Mouse (Mus musculus) neural tube, embryonic 15.5 days (tissue): ENCODE data around the gene Kcna4. TPM values are rescaled to one million over a fixed set of nuclear protein-coding genes. Genes with fewer than 3 reads are reported as not detected.

ENCODE experiments used
- ATAC-seq: fragments of 200-750 bp; cut with Nextera tagmentation; 2 replicates; pipeline ENCODE4 v1.8.0; 2017; ENCODE audit warnings: mild to moderate bottlenecking, moderate TSS enrichment, moderate library complexity; ENCODE audit not compliant: low FRiP score
- H3K27ac ChIP-seq: fragments of 300-500 bp; sonication (generic); replicated peaks from 2 replicates; pipeline ENCODE4 v1.5.1; 2015; ENCODE audit warnings: mild to moderate bottlenecking, inconsistent platforms
- H3K27me3 ChIP-seq: fragments of 300-500 bp; sonication (generic); replicated peaks from 2 replicates; pipeline ENCODE4 v1.6.1; 2015; ENCODE audit warnings: inconsistent platforms
- H3K36me3 ChIP-seq: fragments of 300-500 bp; sonication (generic); 2 replicates; pipeline ENCODE4 v1.6.1; 2015; ENCODE audit warnings: inconsistent platforms
- H3K4me1 ChIP-seq: fragments of 300-500 bp; sonication (generic); 2 replicates; pipeline ENCODE4 v1.6.1; 2015; ENCODE audit warnings: inconsistent platforms
- H3K4me2 ChIP-seq: fragments of 300-500 bp; sonication (generic); 2 replicates; pipeline ENCODE4 v1.6.1; 2015; ENCODE audit warnings: inconsistent platforms, mild to moderate bottlenecking, moderate library complexity
- H3K4me3 ChIP-seq: fragments of 300-500 bp; sonication (generic); replicated peaks from 2 replicates; pipeline ENCODE4 v1.5.1; 2015; ENCODE audit warnings: mild to moderate bottlenecking, inconsistent platforms
- H3K9ac ChIP-seq: fragments of 300-500 bp; sonication (generic); replicated peaks from 2 replicates; pipeline ENCODE4 v1.6.1; 2015; ENCODE audit warnings: mild to moderate bottlenecking, inconsistent platforms
- H3K9me3 ChIP-seq: fragments of 300-500 bp; sonication (generic); replicated peaks from 2 replicates; pipeline ENCODE4 v1.6.1; 2016; ENCODE audit warnings: inconsistent platforms
- WGBS: fragments of 180-500 bp; shearing (Covaris S2); methylation state at CpG from one replicate; pipeline ENCODE4 v1.1.7; 2015; ENCODE audit warnings: mixed read lengths; 5-methylcytosine and 5-hydroxymethylcytosine counted together
- polyA plus RNA-seq: library from polyadenylated mRNA; unstranded; fragments of >200 nt; fragmentation: Nextera tagmentation; extraction: Ambion mirVana; gene quantifications from 2 replicates; pipeline ENCODE4 v1.2.1, GENCODE M21; 2015

Kcna4 gene
- polyA plus RNA-seq, 1 experiment from 2014 or later = 9.6 TPM

DNA sequence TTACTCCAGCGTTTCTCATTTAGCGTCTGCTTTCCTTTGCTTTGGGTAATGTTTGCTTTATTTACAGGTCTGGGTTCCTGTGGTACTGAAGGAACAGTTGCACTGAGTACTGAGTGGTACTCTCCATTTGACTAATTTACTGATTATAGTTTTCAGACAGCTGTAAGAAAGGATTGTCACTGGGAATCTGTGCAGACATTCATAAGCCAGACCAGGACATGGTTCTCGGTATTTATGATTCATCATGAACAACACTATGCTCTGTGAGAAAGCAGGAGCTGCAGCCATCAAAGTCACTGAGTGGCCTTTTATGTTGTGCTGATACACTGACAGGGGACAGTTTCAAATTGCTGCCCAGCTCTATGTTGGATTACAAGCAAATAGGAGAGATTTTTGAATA, 33.7 kb downstream of the Kcna4 start:
- Histone ChIP-seq H3K4me2 (no peak overlapping the region), H3K36me3 (no peaks in the 10 kb centered on the region), H3K4me3 (no peak overlapping the region), H3K4me1 (peaks cover 6% of the 10 kb centered on the region; the same call in 1 of the 2 replicates), H3K27ac (no peak overlapping the region), H3K9me3 (no peaks in the 10 kb centered on the region), H3K9ac (no peak overlapping the region), H3K27me3 (no peaks in the 10 kb centered on the region)
- no peak for ATAC-seq
- 87% methylated on average over 3 of the region's 3 CpGs for WGBS

DNA sequence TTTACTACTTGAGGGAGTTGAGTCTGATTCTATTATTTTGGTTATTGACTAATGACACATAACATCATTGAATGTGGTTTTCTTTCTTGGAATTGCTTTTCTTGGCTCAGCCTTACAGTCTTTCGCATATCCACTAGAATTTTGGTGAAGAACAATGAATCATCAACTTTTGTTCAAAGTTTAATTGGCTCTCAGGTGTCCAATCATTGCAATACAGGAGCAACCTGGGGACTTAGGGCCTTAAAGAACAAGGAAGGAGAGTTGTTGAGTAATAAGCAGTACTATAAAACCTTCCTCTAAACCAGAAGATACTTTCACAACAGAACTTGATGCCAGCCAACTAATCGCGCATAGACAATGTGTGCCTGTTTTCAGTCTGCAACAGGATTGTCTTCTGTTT, 36.8 kb downstream of the Kcna4 start:
- ATAC-seq = no peak

DNA sequence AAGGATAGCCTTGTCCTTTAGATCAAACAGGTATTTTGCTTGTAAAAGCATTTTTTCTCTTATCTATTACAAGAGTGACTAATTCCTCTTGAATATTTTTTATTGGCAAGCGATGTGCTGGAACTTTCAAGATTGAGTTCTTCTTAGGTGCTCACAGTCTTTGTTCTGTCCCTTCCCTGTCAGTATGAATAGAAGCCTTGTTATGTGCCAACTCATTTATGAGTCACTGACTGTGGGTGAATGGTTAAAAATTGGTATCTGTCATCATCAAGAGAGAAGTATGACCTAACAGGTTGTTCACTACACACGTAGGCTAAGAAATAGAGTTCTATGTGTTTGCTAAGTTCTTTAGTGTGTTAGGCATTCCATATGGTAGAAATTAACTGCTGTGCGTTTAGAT, 50.9 kb downstream of the Kcna4 start:
- Histone ChIP-seq H3K4me1 (peaks cover 9% of the 10 kb centered on the region; the same call in 1 of the 2 replicates), H3K9ac (no peak overlapping the region), H3K27ac (no peak overlapping the region), H3K4me3 (no peak overlapping the region), H3K9me3 (no peaks in the 10 kb centered on the region), H3K27me3 (no peaks in the 10 kb centered on the region), H3K4me2 (no peak overlapping the region), H3K36me3 (no peaks in the 10 kb centered on the region)
- WGBS = 84% methylated on average over 3 of the region's 3 CpGs
- no peak for ATAC-seq

More for the DNA sequence above, 36.8 kb downstream of the Kcna4 start:
- H3K27ac ChIP-seq = no peak overlapping the region
- H3K4me1 ChIP-seq = no peaks in the 10 kb centered on the region
- H3K9me3 ChIP-seq = no peaks in the 10 kb centered on the region
- no peak overlapping the region for H3K4me3 ChIP-seq
- H3K4me2 ChIP-seq = no peak overlapping the region
- no peaks in the 10 kb centered on the region for H3K36me3 ChIP-seq
- no peak overlapping the region for H3K9ac ChIP-seq
- no peaks in the 10 kb centered on the region for H3K27me3 ChIP-seq
- 95% methylated on average over 3 of the region's 3 CpGs for WGBS

DNA sequence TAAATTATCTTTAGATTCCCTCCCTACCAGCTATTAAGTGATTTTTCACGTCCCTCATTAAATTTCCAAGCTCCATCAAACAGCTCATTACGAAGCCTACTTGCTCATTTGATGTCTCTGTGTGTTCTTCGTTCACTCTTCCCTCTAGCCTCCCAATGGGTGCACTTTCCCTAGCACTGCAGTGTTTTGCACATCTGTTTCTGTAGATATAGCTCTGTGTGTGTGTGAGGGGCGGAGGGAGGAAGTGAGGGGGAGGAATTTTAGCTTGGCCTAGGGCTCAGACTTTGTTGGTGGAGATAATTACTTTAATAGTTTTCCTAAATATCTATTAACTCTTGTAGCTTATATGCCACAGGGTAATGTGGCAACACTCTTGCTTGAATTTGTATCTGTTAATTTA, 54.4 kb downstream of the Kcna4 start:
- WGBS = 36% methylated on average over 4 of the region's 4 CpGs
- no peak overlapping the region for H3K9ac ChIP-seq
- peak; percentile 92 for ATAC-seq
- H3K4me1 ChIP-seq = peaks cover 9% of the 10 kb centered on the region; the same call in 1 of the 2 replicates
- H3K27me3 ChIP-seq = no peaks in the 10 kb centered on the region
- peak overlapping the region; percentile 66 for H3K27ac ChIP-seq
- H3K9me3 ChIP-seq = no peaks in the 10 kb centered on the region
- no peak overlapping the region for H3K4me2 ChIP-seq
- H3K36me3 ChIP-seq = no peaks in the 10 kb centered on the region
- H3K4me3 ChIP-seq = no peak overlapping the region

DNA sequence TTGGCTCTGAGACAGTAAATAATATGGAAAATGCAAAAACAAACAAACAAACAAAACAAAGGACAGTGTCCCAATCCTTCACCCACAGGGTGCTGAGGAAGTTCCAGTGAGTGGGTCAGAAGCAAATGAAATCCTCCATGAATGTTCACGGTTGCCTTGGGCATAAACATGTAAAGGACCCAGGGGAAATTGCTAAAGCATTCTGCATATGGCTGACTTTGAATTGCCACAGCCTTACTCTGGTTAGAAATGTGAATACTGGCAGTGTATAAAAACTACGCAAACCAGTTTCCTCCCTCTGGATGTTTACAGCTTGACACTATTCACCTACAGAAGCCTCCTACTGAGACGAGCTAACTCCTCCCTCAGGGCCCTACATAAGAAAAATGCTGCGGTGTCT, 54.9 kb downstream of the Kcna4 start:
- 35% methylated on average over 4 of the region's 4 CpGs for WGBS
- Histone ChIP-seq H3K36me3 (no peaks in the 10 kb centered on the region), H3K27me3 (no peaks in the 10 kb centered on the region), H3K4me3 (no peak overlapping the region), H3K9me3 (no peaks in the 10 kb centered on the region), H3K4me2 (no peak overlapping the region), H3K4me1 (peaks cover 9% of the 10 kb centered on the region; the same call in 1 of the 2 replicates), H3K9ac (no peak overlapping the region), H3K27ac (peak overlapping the region; percentile 66)
- ATAC-seq = peak; percentile 76

Other genes with a start within 250 kb of the Kcna4 start
- not detected in 2 replicates for gene Fshb, start 231.0 kb upstream of the Kcna4 start, polyA plus RNA-seq